Mouse (Mus musculus) testis, adult 2 months (tissue): ENCODE measurements at regions not wholly inside any gene's neighbourhood (a gene's known extent, or its start where the extent isn't known, plus 50 kb on each side); places are given as distances from the start of the nearest gene placed in this dataset.

Source experiments
- H3K27ac ChIP-seq: fragments of 200-500 bp; 2 replicates; pipeline ENCODE4 v1.5.1; 2012; ENCODE audit warnings: low read depth, low read length; ENCODE audit not compliant: control insufficient read depth, insufficient read depth
- H3K27me3 ChIP-seq: fragments of 200-500 bp; 2 replicates; pipeline ENCODE4 v1.6.1; 2012; ENCODE audit warnings: mild to moderate bottlenecking, low read length, moderate library complexity; ENCODE audit not compliant: control insufficient read depth, insufficient read depth
- H3K36me3 ChIP-seq: fragments of 200-500 bp; 2 replicates; pipeline ENCODE4 v1.6.1; 2012; ENCODE audit warnings: mild to moderate bottlenecking, low read length; ENCODE audit not compliant: control insufficient read depth, insufficient read depth
- H3K4me1 ChIP-seq: fragments of 200-500 bp; 2 replicates; pipeline ENCODE4 v1.6.1; 2012; ENCODE audit warnings: low read length; ENCODE audit not compliant: control insufficient read depth, insufficient read depth
- H3K4me3 ChIP-seq: fragments of 200-500 bp; 2 replicates; pipeline ENCODE4 v1.5.1; 2012; ENCODE audit warnings: low read depth, mild to moderate bottlenecking, low read length, moderate library complexity, mixed read lengths; ENCODE audit not compliant: control insufficient read depth
- CTCF ChIP-seq: fragments of 200-500 bp; IDR thresholded peaks from 2 replicates; pipeline ENCODE4 v1.5.1; 2012; ENCODE audit warnings: low read depth, mild to moderate bottlenecking, inconsistent platforms, low read length, moderate library complexity; ENCODE audit not compliant: control insufficient read depth, insufficient read depth, insufficient replicate concordance
- POLR2A ChIP-seq: fragments of 200-500 bp; IDR thresholded peaks from 2 replicates; pipeline ENCODE4 v1.6.1; 2012; ENCODE audit warnings: low read depth, mild to moderate bottlenecking, inconsistent platforms, low read length, moderate library complexity; ENCODE audit not compliant: control insufficient read depth

- no peak for TF ChIP-seq POLR2A
- TF ChIP-seq CTCF = no peak
- H3K27me3 ChIP-seq = no peaks in the 10 kb centered on the region
- no peak overlapping the region for H3K27ac ChIP-seq
- H3K4me1 ChIP-seq = no peaks in the 10 kb centered on the region
- no peak overlapping the region for H3K4me3 ChIP-seq
- no peaks in the 10 kb centered on the region for H3K36me3 ChIP-seq
Observed at GRCm38 (mm10) chr2:103180298-103180927, 106.9 kb downstream of the Apip start.

GRCm38 (mm10) chr2:103186751-103187260, 113.3 kb downstream of the Apip start:
- no peak overlapping the region for H3K4me3 ChIP-seq
- TF ChIP-seq POLR2A = no peak
- TF ChIP-seq CTCF = no peak

GRCm38 (mm10) chr2:103192591-103192990, 110.5 kb downstream of the Ehf start:
- no peak for TF ChIP-seq CTCF
- TF ChIP-seq POLR2A = no peak
- Histone ChIP-seq H3K27me3 (no peaks in the 10 kb centered on the region), H3K27ac (no peak overlapping the region), H3K36me3 (no peaks in the 10 kb centered on the region), H3K4me1 (no peaks in the 10 kb centered on the region), H3K4me3 (no peak overlapping the region)

More at GRCm38 (mm10) chr2:103186751-103187260, 113.3 kb downstream of the Apip start:
- no peaks in the 10 kb centered on the region for H3K4me1 ChIP-seq
- H3K27me3 ChIP-seq = no peaks in the 10 kb centered on the region
- no peaks in the 10 kb centered on the region for H3K36me3 ChIP-seq
- H3K27ac ChIP-seq = no peak overlapping the region

GRCm38 (mm10) chr2:103200313-103200712, 102.8 kb downstream of the Ehf start:
- Histone ChIP-seq H3K4me3 (no peak overlapping the region), H3K27ac (no peak overlapping the region), H3K4me1 (no peaks in the 10 kb centered on the region), H3K36me3 (no peaks in the 10 kb centered on the region), H3K27me3 (no peaks in the 10 kb centered on the region)
- TF ChIP-seq CTCF = no peak
- no peak for TF ChIP-seq POLR2A

GRCm38 (mm10) chr2:103205046-103205445, 98.0 kb downstream of the Ehf start:
- Histone ChIP-seq H3K27me3 (no peaks in the 10 kb centered on the region), H3K36me3 (no peaks in the 10 kb centered on the region), H3K4me3 (no peak overlapping the region), H3K27ac (no peak overlapping the region), H3K4me1 (no peaks in the 10 kb centered on the region; the same call in 1 of the 2 replicates)
- TF ChIP-seq CTCF (no peak), POLR2A (no peak)

GRCm38 (mm10) chr2:103208370-103208769, 94.7 kb downstream of the Ehf start:
- no peak overlapping the region for H3K4me3 ChIP-seq
- no peaks in the 10 kb centered on the region; the same call in 1 of the 2 replicates for H3K4me1 ChIP-seq
- H3K27ac ChIP-seq = no peak overlapping the region
- TF ChIP-seq CTCF (no peak), POLR2A (no peak)
- no peaks in the 10 kb centered on the region for H3K27me3 ChIP-seq
- H3K36me3 ChIP-seq = no peaks in the 10 kb centered on the region

GRCm38 (mm10) chr2:103209056-103209455, 94.0 kb downstream of the Ehf start:
- H3K27ac ChIP-seq = peak overlapping the region; percentile 44; the same call in 1 of the 2 replicates
- no peak overlapping the region for H3K4me3 ChIP-seq
- H3K36me3 ChIP-seq = no peaks in the 10 kb centered on the region
- H3K4me1 ChIP-seq = no peaks in the 10 kb centered on the region; the same call in 1 of the 2 replicates
- TF ChIP-seq POLR2A = no peak
- no peak for TF ChIP-seq CTCF
- no peaks in the 10 kb centered on the region for H3K27me3 ChIP-seq

- H3K27ac ChIP-seq = peak overlapping the region; percentile 80
Observed at GRCm38 (mm10) chr2:103209512-103209981, 93.5 kb downstream of the Ehf start.

More at GRCm38 (mm10) chr2:103209512-103209981, 93.5 kb downstream of the Ehf start:
- H3K27me3 ChIP-seq = no peaks in the 10 kb centered on the region
- TF ChIP-seq CTCF (no peak), POLR2A (no peak)
- no peak overlapping the region for H3K4me3 ChIP-seq
- H3K36me3 ChIP-seq = no peaks in the 10 kb centered on the region
- H3K4me1 ChIP-seq = no peaks in the 10 kb centered on the region; the same call in 1 of the 2 replicates
